Mouse (Mus musculus) brain, embryonic 14.5 days (tissue): ENCODE results near the gene Negr1.

Experiments used
- CTCF ChIP-seq: fragments of 200-500 bp; IDR thresholded peaks from 2 replicates; pipeline ENCODE4 v1.5.1; 2012; ENCODE audit warnings: inconsistent platforms, mild to moderate bottlenecking, moderate library complexity, borderline replicate concordance; ENCODE audit not compliant: insufficient read depth, insufficient read length; ENCODE audit errors: extremely low read depth
- POLR2A ChIP-seq: fragments of 200-500 bp; IDR thresholded peaks from 2 replicates; pipeline ENCODE4 v1.6.1; 2012; ENCODE audit warnings: mild to moderate bottlenecking, inconsistent platforms, borderline replicate concordance; ENCODE audit not compliant: poor library complexity, insufficient read depth, insufficient read length, severe bottlenecking; ENCODE audit errors: extremely low read depth

DNA sequence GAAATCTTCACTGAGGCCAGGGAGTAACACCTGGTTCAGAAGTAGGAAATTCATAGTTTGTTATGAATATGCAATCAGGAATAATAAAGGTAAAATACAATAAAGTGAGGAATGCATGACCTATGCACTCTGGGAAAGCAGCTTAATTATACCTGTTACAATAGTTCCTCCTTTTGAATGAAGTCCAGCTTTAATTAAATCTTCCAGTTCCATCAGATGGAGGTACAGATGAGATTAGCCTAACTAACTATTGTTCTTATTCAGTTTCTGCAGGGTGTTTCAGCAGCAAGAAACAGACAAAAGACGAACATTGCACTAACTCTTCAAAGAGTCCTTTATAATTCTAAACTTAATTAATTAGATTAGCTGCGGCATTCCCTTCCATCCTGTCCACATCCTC is 787.9 kb downstream of the Negr1 start:
- no peak for TF ChIP-seq CTCF
- no peak for TF ChIP-seq POLR2A
